Mouse (Mus musculus): ENCODE measurements around the gene Gtf2f2.
A peak's percentile ranks its signal among the peaks of the same experiment; 100 is the strongest.
"Not testable (repeated sequence)": the region's sequence is repeated elsewhere in the genome, so short reads cannot be mapped to it uniquely, and the experiment has no call there.

Gtf2f2 gene

DNA sequence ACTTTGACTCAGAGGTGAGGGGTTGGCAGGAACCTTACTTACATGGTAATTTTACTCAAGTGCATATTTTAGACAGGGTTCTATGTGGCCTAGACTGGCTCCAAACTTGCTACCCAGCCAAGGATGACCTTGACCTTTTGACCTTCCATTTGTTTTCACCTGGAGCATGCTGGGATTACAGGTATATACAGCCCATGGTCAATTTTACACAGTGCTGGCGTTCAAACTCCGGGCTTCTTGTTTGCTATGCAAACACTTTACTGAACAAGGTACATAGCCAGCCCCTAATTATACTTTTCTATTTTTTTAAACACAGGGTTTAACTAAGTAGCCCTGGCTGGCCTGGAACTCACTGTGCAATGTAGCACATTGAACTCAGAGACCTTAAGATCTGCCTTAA, 98.0 kb downstream of the Gtf2f2 start:
- no peak for DNase-seq (ENCODE audit: low spot score)

DNA sequence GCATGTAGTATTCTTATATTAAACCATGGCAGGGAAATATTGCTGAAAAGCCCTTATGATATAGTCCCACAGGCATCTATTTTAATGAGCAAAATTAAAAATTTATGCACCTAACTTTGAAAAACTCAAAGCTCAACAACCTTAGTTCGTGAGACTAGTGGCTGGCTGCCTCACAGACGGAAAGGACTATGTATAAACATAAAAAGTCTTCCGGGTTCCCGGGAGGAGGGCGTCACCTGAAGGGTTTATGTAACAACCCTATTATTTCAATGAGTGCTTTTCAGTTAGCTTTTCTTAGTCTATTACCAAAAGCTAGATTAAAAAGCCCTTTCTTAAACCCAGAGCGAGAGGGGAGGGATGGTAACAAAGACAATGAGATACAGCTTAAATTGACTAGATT, 98.7 kb downstream of the Gtf2f2 start:
- no peak for DNase-seq (ENCODE audit: low spot score)

DNA sequence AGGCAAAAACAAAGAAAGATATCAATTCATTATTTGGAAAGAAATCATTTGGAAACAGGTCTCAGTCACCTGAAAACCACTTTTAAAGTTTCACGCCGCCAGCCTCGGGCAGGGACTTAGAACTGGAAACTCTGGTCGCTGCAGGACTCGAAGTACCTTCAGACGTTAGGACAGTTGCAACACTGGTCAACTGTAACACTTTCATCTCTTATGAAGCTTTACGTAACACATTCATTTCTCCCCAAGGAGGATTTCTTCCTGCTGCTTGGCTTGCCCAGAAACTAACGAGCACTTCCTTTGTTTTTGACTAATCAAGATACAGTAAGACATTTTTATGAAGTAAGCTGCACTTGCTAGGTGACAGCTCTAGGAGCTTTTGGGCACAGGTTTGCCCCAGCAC, 103.7 kb downstream of the Gtf2f2 start:
- no peak for DNase-seq (ENCODE audit: low spot score)

DNA sequence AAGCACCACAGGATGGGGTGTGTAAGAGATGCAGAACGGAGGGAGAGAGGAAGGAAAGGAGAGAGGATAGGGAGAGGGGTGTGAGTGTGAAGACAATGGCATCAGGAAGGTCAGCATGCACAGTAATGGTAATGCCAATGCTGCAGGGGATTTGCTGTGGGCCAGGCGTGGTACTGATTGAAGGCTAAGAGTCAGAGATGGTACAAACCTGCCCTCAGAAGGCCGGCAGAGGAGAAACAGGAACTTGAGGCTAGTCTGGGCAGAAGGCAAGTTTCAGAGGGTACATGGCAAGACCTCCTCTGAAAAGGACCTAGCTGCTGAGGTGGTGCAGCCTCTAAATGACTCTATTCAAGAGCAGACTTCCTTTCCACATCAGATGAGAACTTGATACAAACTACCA, 105.7 kb downstream of the Gtf2f2 start:
- no peak for DNase-seq (ENCODE audit: low spot score)

DNA sequence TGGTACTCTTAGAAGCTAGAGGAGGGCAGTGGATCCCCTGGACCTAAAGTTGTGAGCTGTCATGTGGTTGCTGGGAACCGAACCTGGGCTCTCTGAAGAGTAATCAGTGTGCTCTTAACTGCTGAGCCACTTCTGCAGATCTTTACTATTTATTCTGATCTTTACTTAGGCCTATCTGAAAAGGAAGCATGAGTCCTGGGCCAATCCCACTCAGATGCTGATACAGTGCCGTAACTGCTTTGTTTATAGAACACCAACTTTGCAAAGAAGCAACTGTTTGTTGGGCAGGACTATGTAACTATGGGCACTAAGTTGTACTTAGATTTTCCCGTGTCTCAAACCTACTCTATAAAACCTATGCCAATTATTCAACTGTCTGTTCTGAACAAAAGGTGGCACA, 107.5 kb downstream of the Gtf2f2 start:
- no peak for DNase-seq (ENCODE audit: low spot score)

DNA sequence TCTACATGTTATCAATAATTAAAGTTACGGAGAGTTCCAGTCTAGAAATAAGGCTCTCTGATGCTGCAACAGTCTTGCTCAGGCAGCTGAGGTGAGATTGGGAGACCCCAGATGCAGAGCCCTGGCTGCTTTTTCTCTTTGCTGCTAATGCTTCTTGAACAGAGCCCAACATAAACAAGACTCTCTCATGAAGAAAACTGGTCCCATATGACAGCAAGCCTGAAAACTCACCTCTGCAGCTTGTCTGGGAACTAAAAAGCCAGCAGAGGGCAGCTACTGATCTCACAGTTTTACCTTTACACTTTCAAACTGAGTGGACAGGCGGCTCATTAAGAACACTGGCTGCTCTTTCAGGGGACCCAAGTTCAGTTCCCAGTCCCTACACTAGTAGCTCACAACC, 108.7 kb downstream of the Gtf2f2 start:
- no peak for DNase-seq (ENCODE audit: low spot score)

DNA sequence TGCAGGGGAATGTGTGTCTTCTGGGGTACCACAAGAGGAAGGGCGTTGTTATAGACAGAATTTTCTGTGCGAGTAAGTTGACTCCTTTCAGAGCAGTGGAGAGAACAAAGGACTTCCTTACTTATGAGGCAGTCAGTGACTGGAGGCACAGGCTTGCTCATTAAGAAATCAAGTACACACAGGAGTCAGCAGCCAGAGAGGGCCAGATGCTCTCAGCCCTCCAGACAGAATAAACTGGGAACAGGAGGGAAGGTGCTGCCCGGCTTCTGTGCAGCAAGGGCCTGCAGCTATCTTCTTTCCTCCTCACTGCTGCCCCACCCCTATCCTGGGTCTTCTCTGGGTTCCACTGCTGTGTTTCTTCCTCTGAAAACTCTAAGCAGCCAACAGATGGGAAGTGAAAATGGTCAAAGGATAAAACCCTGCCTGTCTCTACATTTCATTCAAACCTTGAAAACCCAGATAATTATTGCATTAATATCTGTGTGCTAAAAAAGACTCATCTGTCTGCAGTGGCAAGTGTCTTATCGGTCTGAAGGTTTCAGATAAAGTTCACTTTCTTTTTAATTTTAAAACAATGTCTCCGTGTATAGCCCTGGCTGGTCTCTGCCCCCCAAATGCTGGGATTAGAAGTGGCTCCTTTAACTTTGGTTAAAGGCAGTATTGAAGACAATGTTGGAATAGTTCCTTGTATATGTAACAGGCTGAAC, 109.7 kb downstream of the Gtf2f2 start:
- no peak for DNase-seq (ENCODE audit: low spot score)

DNA sequence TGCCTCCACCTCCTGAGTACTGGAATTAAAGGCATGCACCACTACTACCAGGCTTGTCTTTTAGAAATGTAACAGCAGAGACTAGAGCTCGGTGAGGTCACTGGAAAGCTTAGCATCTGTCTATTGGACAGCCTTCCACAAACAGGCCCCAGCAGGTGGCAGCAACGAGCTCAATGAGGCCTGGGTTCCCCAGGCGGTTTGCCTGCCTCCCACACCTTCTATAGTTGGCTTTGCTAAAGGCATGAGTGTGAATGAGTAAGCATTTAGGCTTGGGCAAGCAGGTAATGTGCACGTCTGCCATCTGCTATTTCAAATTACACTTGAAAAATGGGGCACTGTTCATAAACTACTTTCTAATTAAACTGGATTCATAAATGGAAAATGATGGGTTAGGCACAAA, 111.1 kb downstream of the Gtf2f2 start:
- peak; percentile 82 for DNase-seq (ENCODE audit: low spot score)

DNA sequence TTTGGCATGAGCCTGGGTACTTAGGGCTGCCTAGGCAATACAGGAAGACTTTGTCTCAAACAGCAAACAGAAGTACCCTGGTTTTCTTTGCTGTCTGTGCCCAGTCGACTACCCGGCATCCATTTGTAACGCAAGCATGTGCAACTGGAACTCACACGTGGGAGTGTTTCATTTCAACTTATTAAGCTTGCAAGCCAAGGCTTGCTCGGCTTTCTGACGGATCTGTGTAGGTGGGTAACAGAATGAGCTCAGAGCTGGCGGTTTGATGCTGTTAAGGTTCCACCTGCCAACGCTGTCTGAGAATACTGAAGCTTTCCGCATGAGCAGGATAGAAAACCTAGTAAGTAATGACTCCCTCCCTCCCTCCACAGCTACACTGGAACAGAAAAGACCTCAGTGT, 118.5 kb downstream of the Gtf2f2 start:
- DNase-seq (ENCODE audit: low spot score): no peak

DNA sequence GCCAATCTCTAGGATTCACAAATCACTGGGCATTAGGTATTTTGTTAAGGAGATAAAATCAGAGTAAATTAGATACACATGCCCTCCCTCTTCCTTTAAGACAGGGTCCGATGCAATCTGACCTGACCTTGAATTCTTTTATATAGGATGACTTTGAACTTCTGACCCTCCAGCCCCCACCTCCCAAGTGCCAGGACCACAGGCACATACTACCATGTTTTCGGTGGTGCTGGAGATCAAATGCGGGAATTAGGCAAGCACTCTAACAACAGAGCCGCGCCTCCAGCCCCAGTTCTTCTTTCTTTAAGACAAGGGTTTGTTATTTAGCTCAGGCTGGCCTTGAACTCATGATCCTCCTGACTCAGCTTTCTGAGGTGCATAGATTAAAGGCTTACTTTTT, 126.8 kb downstream of the Gtf2f2 start:
- no peak for DNase-seq (ENCODE audit: low spot score)

DNA sequence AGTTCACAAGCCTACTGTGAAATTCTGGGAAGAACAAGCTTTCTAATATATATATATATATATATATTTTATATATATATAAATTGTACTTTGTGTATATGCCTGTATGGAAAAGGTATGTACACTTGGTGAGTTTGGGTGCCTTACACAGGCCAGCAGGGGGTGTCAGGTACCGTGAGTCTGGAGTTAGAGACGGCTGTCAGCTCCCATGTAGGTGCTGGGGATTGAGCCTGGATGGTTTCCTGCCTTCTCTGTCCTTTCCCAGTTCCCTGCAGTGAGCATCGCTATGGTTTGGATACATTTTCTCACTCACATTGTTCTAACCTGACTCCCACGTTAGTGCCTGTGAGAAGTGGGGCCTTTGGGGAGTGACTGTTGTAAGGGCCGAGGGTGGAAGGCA, 127.3 kb downstream of the Gtf2f2 start:
- no peak for DNase-seq (ENCODE audit: low spot score)

DNA sequence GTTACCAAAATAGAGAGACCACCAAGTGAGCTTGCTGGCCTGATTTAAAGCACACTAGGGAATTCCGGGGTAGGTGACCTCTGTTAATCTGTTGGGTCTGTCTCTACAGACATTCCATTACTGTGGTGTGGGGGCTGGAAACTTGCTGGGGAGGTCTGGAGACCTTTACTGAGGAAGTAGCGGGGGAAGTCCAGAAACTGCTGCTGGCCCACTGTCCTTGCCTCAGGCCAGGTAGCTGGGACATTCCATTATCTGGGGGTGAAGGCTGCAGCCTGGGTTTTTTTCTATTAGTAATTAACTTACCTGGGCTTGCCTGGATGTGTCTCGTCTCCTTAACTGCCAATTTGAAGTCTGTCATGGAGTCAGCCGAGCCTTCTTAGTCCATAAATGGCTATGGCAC, 128.8 kb downstream of the Gtf2f2 start:
- DNase-seq (ENCODE audit: low spot score): no peak

DNA sequence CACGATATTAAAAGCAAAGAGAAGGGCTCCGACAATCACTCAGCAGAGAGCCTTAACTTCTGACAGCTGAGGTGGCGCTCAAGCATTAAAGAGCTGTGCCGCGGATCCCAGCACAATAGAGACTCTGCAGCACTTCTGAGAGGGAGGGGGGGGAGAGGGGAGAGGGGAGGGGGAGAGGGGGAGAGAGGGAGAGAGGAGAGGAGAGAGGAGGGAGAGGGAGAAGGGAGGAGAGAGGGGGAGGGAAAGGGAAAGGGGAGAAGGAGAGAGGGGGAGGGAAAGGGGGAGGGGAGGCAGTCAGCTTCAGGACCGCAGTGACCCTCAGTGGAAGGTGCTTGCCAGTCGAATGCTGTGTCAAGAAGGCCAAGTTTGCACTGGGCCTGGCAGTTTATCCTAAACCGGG, 131.7 kb downstream of the Gtf2f2 start:
- no peak for DNase-seq (ENCODE audit: low spot score)

DNA sequence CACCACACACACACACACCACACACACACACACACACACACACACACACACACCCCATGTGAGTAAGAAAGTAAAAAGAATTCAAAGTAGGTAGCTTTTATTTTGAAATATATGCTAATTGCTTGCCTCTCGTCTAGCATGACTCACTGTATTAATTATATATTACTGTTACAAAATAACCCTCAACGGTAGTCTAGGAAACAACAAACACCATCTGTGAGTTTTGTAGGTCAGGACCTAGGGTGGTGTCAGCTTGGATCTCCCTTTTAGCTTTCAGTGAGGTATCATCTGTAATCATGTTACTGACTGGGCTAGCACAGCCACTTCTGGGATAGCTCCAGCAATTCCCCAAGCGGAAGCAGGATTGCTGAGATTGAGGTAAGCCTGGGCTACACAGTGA, 133.4 kb downstream of the Gtf2f2 start:
- DNase-seq (ENCODE audit: low spot score): no peak

DNA sequence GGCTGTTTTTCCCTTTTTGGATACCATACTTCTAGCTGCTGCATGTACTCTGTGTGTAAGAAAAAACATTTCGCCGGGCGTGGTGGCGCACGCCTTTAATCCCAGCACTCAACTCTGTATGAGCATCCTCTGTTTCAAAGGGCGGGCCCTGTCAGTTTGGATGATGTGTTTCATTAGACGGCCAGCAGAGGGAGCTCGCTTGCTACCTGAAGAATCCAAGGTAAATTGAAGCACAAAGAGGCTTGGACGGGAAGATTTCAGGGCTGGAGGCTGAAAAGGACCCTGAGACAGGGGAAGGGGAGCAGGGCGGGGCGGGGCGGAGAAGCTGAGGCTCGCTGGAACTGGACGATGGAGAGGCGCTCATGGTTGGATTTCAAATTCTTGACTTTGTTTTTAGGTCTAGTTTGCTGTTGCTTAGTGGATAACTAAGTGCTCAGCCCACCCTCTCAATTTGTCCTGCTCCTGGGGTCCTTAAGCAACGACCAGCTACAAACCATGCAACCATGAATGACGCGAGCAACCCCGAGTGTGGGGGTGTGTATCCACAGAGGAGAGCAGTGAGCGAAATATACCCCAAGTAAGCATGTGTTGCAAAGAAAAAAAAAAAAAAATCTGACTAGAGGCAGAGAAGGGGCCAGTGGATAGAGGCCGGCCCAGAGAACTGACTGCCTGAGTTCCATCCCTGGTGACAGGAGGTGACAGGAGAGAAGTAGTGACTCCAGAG, 134.2 kb downstream of the Gtf2f2 start:
- peak; percentile 79 for DNase-seq (ENCODE audit: low spot score)

DNA sequence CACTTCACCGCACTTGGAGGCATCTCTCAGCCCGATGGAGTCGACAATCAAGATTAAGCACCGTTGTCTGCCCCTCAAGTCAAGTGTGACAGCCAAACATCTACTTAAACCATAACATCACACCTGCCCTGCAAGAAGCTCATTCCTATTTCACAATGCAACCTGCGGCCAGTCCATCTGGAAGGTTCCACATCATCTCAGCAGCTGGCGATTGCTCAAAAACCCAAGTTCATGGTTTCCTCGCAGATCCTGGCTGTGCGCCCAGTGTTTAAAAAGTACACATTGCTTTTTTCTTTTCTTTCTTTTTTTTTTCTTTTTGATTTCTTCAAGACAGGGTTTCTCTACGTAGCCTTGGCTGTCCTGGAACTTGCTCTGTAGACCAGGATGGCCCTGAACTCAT, 137.1 kb downstream of the Gtf2f2 start:
- no peak for DNase-seq (ENCODE audit: low spot score)

DNA sequence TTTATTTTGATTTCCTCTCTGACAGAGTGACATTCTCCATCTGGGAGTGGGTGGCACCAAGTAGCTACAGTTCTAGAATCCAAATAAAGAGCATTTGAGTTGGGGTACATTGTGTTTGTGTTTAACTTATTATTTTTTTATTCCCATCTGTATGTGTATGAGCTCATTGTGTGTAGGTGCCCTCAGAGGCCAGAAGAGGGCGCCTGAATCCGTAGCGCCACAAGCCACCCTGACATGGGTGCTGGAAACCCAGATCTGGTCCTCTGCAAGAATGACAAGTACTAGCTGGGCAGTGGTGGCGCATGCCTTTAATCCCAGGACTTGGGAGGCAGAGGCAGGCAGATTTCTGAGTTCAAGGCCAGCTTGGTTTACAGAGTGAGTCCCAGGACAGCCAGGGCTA, 138.9 kb downstream of the Gtf2f2 start:
- DNase-seq (ENCODE audit: low spot score): no peak

DNA sequence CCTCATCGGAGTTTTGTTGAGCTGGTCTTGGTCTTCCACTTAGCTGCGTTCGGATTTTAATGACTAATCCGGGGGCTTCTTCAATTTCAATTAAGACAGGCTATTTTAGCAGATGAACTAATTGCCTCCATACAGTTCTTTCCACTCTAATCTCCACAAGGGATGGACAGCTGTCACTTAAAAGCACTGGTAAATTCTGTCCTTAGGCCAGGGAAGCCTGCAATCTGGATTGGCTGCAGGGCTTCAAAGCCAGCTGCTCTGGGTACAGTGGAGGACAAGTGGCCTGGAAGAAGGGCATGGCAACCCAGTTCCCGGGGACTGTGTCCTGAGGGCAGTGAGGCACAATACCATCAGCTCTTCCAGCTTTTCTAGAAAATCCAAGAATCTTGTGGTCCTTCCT, 139.6 kb downstream of the Gtf2f2 start:
- no peak for DNase-seq (ENCODE audit: low spot score)

DNA sequence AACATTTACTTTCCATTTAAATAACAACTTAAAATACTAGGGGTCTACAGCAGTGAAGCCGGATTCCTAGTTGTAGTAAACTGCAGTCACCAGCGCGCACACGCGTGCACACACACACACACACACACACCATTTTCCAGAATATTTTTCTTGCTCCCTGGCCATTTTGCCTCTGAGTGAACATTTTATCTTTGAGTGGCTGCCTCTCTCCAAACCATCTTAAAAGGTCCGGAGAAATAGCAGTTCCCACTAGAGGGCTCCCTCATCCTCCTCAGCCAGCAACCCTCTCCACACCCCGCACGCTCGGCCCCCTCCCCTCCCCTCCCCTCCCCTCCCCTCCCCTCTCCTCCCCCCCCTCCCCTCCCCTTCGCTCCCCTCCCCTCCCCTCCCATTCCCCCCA, 140.0 kb downstream of the Gtf2f2 start:
- no peak for DNase-seq (ENCODE audit: low spot score)

DNA sequence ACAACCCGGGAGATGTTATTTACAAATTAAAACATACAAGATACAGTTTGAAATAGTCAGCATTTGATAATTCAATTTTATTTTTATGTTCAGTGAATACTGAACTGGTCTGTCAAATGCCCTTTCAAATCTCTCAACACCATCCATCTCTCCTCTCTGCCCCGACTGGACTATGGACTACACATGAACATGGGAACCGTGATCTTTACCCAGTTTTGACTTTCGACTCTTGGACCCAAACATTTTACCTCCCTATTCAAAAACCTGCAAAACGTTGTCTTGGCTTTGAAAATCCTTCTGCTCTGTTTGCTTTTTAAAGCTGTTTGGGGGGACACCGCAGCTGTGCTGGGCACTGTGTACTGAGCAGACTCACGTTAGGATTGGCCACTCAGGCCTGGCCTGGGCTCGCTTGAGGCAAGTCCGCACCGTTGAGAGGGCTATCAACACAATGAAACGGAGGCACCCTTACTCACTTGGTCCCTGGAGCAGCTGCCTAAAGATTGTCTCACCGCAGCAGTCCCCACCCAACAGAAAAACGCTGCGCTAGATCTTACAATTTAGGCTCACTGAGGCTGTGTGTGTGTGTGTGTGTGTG, 140.8 kb downstream of the Gtf2f2 start:
- DNase-seq (ENCODE audit: low spot score): no peak

DNA sequence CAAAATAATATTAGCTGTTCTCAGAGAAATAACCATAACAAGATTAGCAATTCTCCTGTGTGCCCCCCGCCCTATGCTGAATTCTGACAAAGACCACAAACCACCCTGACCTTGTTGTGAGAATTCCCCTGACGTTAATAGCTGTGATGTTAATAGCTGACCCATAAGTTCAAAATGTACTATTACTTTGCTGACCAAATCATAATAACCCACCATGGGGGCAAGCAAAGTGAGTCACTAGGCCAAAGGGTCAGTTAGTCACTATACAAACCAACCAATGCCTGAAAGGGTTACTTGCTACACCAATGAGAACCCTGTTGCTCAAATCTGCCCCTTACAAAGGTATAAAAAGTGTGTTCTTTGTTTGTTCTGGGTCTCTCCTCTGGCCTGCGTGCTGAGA, 142.6 kb downstream of the Gtf2f2 start:
- DNase-seq (ENCODE audit: low spot score): not testable (repeated sequence)

DNA sequence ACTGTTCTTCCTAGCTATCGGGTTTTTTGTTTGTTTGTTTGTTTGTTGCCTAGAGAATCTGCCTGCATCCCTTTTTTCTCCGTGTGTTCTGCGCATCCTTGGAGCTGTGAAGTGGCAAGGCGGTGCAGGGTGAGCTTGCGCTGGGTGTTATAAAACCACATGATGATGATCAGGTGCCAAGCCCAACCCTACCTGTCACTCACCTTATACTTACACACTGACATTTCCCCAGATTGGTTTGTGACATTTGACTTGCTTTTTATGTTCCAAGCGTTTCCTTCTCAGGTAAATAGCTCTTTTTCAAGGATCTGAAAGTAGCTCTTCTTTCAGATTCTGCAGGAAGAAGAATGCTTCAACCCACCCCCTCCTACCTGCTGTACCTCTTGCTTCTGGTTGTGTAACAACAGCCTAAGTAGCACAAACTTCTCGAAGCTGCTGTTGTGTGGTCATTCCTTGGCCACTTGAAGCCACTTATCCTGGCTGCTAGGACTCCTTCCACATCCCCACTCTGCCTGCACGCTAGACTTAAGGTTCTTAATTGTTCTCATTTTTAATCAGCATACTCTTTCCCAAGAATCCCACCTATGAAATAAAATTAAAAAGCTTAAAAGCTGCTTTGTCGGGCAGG, 143.8 kb downstream of the Gtf2f2 start:
- DNase-seq (ENCODE audit: low spot score): no peak
